Mouse (Mus musculus) B cell, adult 62 days (primary cell): ENCODE data around the gene Ccdc117. TPM values are rescaled to one million over a fixed set of nuclear protein-coding genes. Genes with fewer than 3 reads are reported as not detected.

Source experiments
- total RNA-seq: library from RNA; stranded (reverse); gene quantifications from 4 replicates; pipeline ENCODE4 v1.2.4, GENCODE M21; 2023

Gene Ccdc117
- total RNA-seq, result 37.6 to 51.2 TPM (median 40.1 TPM) in 4 replicates

DNA sequence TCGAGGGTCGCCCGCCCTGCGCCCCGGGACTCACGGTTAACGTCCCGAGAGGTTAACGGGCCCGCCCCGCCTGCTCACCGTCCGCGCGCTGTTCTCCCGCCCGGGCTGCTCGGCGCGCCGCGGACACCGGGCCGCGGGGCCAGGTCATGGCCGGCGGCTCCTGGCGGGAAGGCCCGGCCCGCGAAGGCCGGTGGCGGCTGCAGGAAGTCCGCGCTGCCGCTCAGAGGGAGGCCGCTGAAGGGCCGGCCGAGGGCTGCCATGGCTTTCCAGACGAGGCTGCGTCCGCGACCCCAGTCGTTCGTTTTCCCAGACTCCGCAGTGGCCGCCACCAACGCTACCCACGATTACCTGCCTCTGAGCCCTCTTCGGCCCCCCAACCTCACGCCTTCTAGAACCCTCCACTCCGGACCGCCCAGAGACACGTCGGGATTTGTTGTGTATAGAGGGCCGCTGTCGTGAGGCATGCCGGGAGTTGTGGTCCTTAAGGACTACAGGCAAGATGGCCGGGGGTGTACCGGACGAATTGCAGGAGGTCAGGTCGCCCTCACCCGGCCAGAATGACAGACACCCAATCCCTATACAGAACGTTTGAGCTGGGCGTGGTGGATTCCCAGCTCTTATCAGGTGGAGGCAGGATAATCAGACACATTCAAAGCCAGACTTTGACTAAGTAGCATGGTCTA lies at the start of gene Ccdc117:
TSS of gene Ccdc117 (minus strand) at position 389 of the 683 bp plus-strand sequence.

DNA sequence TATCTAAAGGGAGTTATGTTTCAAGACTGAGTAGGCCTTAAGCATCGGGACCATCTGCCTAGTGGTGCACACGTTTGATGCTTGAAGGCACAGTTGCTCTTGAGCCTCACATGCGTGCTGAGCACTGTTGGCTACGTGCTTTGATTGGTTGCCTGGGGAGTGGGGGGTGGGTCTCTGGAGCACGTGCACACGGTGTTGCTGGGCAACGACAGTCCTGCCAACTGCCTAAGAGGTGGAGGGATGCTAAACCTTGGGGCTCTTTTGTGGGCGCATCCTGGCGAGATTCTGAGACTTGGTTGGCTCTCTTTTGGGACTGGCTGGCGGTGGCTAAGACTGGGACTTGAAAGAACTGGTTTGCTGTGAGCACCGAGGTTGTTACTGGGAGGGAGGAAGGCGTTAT lies 27.5 kb upstream of the Ccdc117 start, which contains the start of gene Ankrd36:
TSS of gene Ankrd36 (plus strand) at position 211 of the 400 bp plus-strand sequence.

DNA sequence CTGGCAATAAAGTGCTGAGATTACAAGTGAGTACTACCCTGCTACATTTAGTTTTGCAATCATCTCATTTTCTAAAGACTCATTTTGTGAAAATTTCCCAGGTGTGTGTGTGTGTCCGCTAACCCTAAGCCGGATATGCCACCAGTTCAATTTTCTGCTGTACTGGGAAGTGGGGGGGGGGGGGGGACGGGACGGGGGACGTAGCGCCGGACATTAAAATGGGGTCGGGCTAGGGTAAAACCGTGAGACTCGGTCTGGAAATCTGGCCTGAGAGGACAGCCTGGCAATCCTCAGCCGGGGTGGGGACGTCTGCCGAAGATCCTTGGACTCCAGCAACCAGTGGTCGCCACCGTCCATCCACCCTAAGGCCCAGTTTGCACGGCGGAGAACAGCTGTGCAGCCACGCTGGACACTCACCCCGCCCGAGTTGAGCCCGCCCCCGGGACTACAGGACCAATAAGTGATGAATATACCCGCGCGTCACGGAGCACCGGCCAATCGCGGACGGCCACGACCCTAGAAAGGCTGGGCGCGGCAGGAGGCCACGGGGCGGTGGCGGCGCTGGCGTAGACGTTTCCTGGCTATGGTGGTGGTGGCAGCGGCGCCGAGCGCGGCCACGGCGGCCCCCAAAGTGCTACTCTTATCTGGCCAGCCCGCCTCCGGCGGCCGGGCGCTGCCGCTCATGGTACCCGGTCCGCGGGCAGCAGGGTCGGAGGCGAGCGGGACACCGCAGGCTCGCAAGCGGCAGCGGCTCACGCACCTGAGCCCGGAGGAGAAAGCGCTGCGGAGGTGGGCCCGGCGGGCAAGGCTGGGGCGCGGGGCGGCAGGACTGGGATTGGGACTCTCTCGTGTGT lies 21.3 kb downstream of the Ccdc117 start, which contains the start of gene Xbp1:
TSS of gene Xbp1 (plus strand) at position 248 of the 854 bp plus-strand sequence.

Other genes with a start within 250 kb of the Ccdc117 start
- 6.7 to 8.9 TPM (median 7.2 TPM) in 4 replicates for gene Znrf3, start 97.3 kb downstream of the Ccdc117 start, total RNA-seq
- gene Xbp1, start 21.5 kb downstream of the Ccdc117 start, total RNA-seq, result 105 to 127 TPM (median 110 TPM) in 4 replicates
- not detected in 4 replicates for gene Ankrd36, start 27.5 kb upstream of the Ccdc117 start, total RNA-seq
- 45.0 to 65.7 TPM (median 52.0 TPM) in 4 replicates for gene Mrps24, start 173.5 kb upstream of the Ccdc117 start, total RNA-seq
- gene Urgcp, start 220.2 kb upstream of the Ccdc117 start, total RNA-seq, result 25.8 to 33.3 TPM (median 28.4 TPM) in 4 replicates
- gene Dbnl, start 246.3 kb upstream of the Ccdc117 start, total RNA-seq, result 161 to 175 TPM (median 164 TPM) in 4 replicates